13 mouse cellular contexts compared by ENCODE assay signal in the genomic region with DNA sequence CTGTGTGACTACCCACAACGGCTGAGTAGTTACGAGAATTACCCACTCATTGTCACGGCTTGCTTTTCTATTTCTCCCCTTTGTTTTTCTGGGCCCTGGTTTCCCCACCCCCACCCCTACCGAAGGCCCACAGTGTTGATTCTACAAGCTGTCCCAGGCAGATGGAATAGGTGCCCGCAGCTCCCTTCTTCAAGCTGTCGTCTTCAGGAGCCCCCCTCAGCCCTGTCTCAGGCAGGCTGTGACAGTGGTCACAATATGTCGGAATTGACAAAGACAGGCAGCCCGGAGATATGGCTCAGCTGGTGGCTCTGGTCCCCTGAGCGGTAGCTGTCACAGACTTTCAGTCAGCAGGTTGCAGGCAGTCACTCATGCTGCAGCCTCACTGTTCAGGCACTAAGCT.
A peak's percentile ranks its signal among the peaks of the same experiment; 100 is the strongest.
DNase-seq lines count a peak whose midpoint lies in the region; ATAC-seq and TF ChIP-seq lines count a peak whose summit lies in the region.
"Had no signal": no experiment of that assay in that cellular context is flagged by ENCODE, and none has a peak within 500 bp of the region (broad histone marks: within the 10 kb centered on the region; RNA-seq: fewer than 3 reads in every experiment).

No protein-coding gene starts in this region.

- 74% methylated on average over 9 of the region's 9 CpGs for WGBS in midbrain, embryonic 10.5 days
- WGBS in midbrain, embryonic 16.5 days = 43% methylated on average over 9 of the region's 9 CpGs
- WGBS in forebrain, embryonic 16.5 days = 21% methylated on average over 9 of the region's 9 CpGs
- WGBS in hindbrain, postnatal 0 days = 31% methylated on average over 9 of the region's 9 CpGs

- no peaks in the 10 kb centered on the region for H3K27me3 ChIP-seq in midbrain, embryonic 10.5 days (ENCODE audit: low read depth, poor library complexity, severe bottlenecking)
- no peaks in the 10 kb centered on the region for H3K27me3 ChIP-seq in midbrain, embryonic 16.5 days (ENCODE audit: control insufficient read depth, insufficient read depth, low read depth, low read length)
- H3K27me3 ChIP-seq in forebrain, embryonic 16.5 days (replicated peaks; ENCODE audit: control insufficient read depth, insufficient read depth, low read length) = no peaks in the 10 kb centered on the region
- no peaks in the 10 kb centered on the region for H3K27me3 ChIP-seq in hindbrain, postnatal 0 days (ENCODE audit: insufficient read depth, low read length)
- H3K27me3 ChIP-seq: limb, embryonic 15.5 days had no signal

- H3K4me2 ChIP-seq in midbrain, embryonic 16.5 days (ENCODE audit: low read length) = no peak overlapping the region
- no peak overlapping the region for H3K4me2 ChIP-seq in forebrain, embryonic 16.5 days (ENCODE audit: low read length)
- H3K4me2 ChIP-seq in hindbrain, postnatal 0 days (ENCODE audit: low read depth, low read length) = no peak overlapping the region
- H3K4me2 ChIP-seq: limb, embryonic 15.5 days had no signal

- no peak for DNase-seq in midbrain, embryonic 10.5 days (ENCODE audit: low spot score)
- peak; percentile 56 for DNase-seq in hindbrain, postnatal 0 days (ENCODE audit: low spot score)
- DNase-seq in retina, embryonic 14.5 days (ENCODE audit: low spot score) = peak; percentile 32
- DNase-seq in left cerebral cortex, postnatal 4 days = no peak
- no peak for DNase-seq in thymus, postnatal 10 days (ENCODE audit: low spot score in 2 of 2)
- no peak for DNase-seq in heart, postnatal 4 days
- DNase-seq: cerebellum, adult 8-10 months; lung, adult 2 months; thymus, adult 18-20 months had no signal

- peak overlapping the region; percentile 50 for H3K27ac ChIP-seq in midbrain, embryonic 10.5 days (replicated peaks)
- H3K27ac ChIP-seq in midbrain, embryonic 16.5 days (ENCODE audit: low read length) = no peak overlapping the region; the same call in 1 of the 2 replicates
- peak overlapping the region; percentile 91 for H3K27ac ChIP-seq in forebrain, embryonic 16.5 days (ENCODE audit: low read length)
- peak overlapping the region; percentile 12 for H3K27ac ChIP-seq in hindbrain, postnatal 0 days
- H3K27ac ChIP-seq: left cerebral cortex, adult 2 months; limb, embryonic 15.5 days had no signal

- H3K36me3 ChIP-seq in midbrain, embryonic 10.5 days = no peaks in the 10 kb centered on the region
- H3K36me3 ChIP-seq in midbrain, embryonic 16.5 days (ENCODE audit: control insufficient read depth, insufficient read depth, low read length) = no peaks in the 10 kb centered on the region
- no peaks in the 10 kb centered on the region for H3K36me3 ChIP-seq in forebrain, embryonic 16.5 days (ENCODE audit: control insufficient read depth, insufficient read depth)
- no peaks in the 10 kb centered on the region for H3K36me3 ChIP-seq in hindbrain, postnatal 0 days (ENCODE audit: insufficient read depth, low read length)
- H3K36me3 ChIP-seq: limb, embryonic 15.5 days had no signal

- no peaks in the 10 kb centered on the region for H3K9me3 ChIP-seq in midbrain, embryonic 10.5 days (replicated peaks)
- no peaks in the 10 kb centered on the region for H3K9me3 ChIP-seq in midbrain, embryonic 16.5 days (replicated peaks; ENCODE audit: control insufficient read depth, low read length, poor library complexity, severe bottlenecking)
- H3K9me3 ChIP-seq in forebrain, embryonic 16.5 days (ENCODE audit: control insufficient read depth, low read length) = no peaks in the 10 kb centered on the region
- H3K9me3 ChIP-seq in hindbrain, postnatal 0 days (ENCODE audit: low read length) = no peaks in the 10 kb centered on the region
- H3K9me3 ChIP-seq: limb, embryonic 15.5 days had no signal

- H3K4me3 ChIP-seq in midbrain, embryonic 10.5 days = no peak overlapping the region
- H3K4me3 ChIP-seq in midbrain, embryonic 16.5 days (ENCODE audit: low read depth, low read length) = no peak overlapping the region
- no peak overlapping the region for H3K4me3 ChIP-seq in forebrain, embryonic 16.5 days (replicated peaks; ENCODE audit: low read length)
- H3K4me3 ChIP-seq in hindbrain, postnatal 0 days (ENCODE audit: low read length) = no peak overlapping the region
- H3K4me3 ChIP-seq: left cerebral cortex, adult 2 months; limb, embryonic 15.5 days had no signal

- peaks cover 44% of the 10 kb centered on the region for H3K4me1 ChIP-seq in midbrain, embryonic 10.5 days
- H3K4me1 ChIP-seq in midbrain, embryonic 16.5 days (ENCODE audit: control insufficient read depth, insufficient read depth, low read length) = peaks cover 24% of the 10 kb centered on the region
- peaks cover 51% of the 10 kb centered on the region for H3K4me1 ChIP-seq in forebrain, embryonic 16.5 days (replicated peaks; ENCODE audit: control insufficient read depth, insufficient read depth, low read length)
- H3K4me1 ChIP-seq in hindbrain, postnatal 0 days (ENCODE audit: insufficient read depth, low read length) = peaks cover 21% of the 10 kb centered on the region

- no peak for TF ChIP-seq CTCF in hindbrain, postnatal 0 days (IDR thresholded peaks at IDR 0.05; ENCODE audit: low read depth)

- intact Hi-C loops in left cerebral cortex, postnatal 4 days (cut with DNase I) = no loop called here

- ATAC-seq in midbrain, embryonic 16.5 days = no peak
- peak; percentile 78 for ATAC-seq in forebrain, embryonic 16.5 days
- peak; percentile 54 for ATAC-seq in hindbrain, postnatal 0 days

- H3K9ac ChIP-seq in midbrain, embryonic 16.5 days (ENCODE audit: low read depth, low read length) = no peak overlapping the region; the same call in 1 of the 2 replicates
- no peak overlapping the region for H3K9ac ChIP-seq in forebrain, embryonic 16.5 days (replicated peaks; ENCODE audit: low read depth, low read length)
- H3K9ac ChIP-seq in hindbrain, postnatal 0 days (replicated peaks; ENCODE audit: low read length) = no peak overlapping the region
- H3K9ac ChIP-seq: limb, embryonic 15.5 days had no signal

Comparison
In these comparisons a context has a peak if more than half of its experiments do, and no peak if none do; other contexts are left out.
1. DNase-seq: peak in hindbrain, postnatal 0 days (single experiment) and retina, embryonic 14.5 days (single experiment); none in midbrain, embryonic 10.5 days (single experiment), left cerebral cortex, postnatal 4 days (single experiment), thymus, postnatal 10 days (0 of 2) and heart, postnatal 4 days (single experiment).